Mouse (Mus musculus): ENCODE data around the gene Ltbp4.

The Ltbp4 gene

DNA sequence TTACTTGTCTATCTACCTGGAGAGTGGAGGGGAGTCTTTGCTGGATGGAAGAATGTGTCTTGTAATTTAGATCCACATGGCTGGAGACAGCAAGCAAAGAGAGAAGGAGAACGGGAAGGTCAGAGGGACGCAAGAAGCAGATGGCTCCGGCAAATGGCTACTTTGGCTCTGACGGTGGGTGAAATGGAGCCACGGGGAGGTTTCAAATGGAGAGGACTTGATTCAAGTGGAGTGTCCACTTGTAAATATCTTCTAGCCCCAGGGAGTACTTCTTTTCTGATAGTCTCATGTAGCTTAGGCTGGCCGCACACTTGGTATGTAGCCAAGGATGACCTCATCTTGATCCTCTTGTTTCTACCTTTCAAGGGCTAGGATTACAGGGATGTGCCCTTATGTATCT, 38.7 kb downstream of the Ltbp4 start:
- DNase-seq (ENCODE audit: low spot score): no peak

DNA sequence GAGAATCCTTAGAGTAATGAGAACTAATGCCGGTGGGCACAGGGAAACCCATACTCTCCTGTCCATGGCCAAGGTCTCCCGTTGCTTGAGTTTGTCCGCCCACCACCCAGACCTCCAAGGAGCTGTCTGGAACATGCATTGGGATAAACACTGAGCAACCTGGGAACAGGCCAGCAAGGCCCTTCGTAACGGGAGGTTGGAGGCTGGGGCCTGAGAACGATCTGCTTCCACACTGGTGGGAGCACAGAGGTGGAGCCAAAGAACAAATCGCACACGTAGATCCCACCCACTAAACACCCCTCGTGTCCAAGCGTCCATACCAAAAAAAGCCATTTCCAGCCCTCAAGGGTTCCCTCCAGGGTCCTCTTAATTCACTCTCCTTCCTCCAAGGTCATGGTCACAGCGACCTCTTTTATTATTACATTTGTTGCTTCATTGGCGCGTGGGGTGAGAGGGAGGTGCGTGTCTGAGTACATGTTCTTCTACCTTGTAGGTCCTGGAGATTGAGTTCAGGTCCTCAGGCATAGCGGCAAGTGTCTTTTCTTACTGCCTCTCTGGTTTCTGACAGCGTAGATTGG, 39.4 kb downstream of the Ltbp4 start:
- no peak for DNase-seq (ENCODE audit: low spot score)

DNA sequence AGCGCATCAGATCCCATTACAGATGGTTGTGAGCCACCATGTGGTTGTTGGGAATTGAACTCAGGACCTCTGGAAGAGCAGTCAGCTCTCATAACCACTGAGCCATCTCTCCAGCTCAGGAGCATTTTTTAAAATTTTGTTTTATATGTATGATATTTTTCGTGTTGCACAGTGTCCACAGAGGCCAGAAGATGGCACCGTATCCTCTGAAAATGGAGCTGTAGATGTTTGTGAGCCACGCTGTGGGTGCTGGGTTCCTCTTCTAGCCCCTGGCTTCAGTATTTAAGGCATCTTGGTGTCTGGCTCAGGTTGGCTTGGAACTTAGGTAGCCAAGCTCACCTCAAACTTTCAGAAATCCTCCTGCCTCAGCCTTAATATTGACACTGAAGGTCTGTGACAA, 41.0 kb downstream of the Ltbp4 start:
- no peak for DNase-seq (ENCODE audit: low spot score)

DNA sequence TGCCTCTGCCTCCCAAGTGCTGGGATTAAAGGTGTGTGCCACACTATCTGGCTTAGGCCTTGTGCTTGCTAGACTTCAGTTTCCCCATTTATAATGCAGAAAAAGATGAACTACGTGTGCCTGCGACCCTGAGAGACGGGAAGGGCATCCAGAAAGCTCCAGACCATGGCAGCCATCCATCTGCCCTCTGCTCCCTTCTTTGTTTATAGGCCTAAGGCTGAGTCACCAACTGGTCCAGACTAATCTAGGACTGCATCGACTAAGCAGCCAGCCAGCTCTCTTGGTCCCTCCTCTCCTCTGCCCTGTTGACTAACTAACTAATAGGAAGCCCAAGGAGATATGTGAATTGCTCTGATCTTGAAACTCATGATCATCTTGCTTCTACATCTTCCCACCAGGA, 41.5 kb downstream of the Ltbp4 start:
- DNase-seq (ENCODE audit: low spot score): no peak

DNA sequence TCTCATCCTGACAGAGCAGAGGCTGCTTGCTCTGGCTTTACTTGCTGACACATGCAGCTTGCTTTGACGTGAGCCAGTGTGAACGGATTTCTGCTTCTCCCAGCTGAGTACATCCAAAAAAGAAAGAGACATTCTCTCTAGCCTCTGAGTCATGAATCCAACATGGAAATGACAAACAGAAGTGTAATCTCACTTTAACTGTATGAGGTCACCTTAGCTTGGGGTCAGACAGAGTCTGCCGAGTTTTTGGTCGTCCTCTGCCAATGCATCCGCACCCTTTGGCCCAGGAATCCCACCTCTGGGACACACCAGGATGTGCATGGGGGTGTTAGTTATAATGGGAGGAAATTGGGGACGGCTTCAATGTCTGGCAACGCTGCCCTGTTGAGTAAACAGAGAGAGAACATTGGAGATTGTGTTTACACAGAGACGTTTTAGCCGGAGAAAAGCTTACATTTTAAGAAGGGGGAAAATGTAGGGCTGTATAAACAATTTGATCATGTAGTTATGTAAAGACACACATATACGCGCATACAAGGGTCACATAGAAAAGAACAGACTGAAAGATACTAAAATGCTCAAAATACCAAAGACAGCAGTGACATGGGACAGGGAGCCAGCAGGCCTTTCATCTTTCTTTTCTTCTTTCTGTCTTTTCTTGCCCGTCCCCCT, 45.6 kb downstream of the Ltbp4 start:
- DNase-seq (ENCODE audit: low spot score): no peak

DNA sequence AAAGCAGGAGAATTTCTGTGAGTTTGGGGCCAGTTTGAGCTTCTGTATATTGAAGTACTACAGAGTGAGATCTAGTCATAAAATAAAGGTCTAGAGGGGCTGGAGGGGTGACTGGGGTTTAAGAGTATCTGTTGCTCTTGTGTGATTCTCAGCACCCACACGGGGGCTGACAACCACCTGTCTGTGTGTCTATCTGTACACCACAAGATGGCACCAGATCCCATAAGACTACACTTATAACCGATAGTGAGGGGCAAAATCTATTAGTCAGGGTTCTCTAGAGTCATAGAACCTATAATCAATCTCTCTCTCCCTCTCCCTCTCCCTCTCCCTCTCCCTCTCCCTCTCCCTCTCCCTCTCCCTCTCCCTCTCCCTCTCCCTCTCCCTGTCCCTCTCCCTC, 46.9 kb downstream of the Ltbp4 start:
- no peak for DNase-seq (ENCODE audit: low spot score)

DNA sequence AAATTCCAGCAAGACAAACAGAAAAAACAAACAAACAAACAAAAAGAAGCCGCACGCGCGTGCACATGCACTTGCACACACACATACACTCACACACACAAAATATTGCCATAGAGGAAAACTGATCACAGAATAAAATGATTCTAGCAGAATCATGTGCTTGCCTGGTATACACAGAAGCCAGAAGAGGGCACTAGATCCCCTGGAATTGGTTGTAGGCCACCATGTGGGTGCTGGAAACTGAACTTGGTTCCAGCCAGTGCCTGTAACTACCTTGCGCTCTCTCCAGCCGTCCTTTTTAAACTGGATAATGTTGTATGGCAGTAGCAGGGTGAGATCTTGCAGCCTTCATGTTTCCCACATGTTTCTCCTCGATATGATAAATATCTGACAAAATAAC, 48.8 kb downstream of the Ltbp4 start:
- no peak for DNase-seq (ENCODE audit: low spot score)

DNA sequence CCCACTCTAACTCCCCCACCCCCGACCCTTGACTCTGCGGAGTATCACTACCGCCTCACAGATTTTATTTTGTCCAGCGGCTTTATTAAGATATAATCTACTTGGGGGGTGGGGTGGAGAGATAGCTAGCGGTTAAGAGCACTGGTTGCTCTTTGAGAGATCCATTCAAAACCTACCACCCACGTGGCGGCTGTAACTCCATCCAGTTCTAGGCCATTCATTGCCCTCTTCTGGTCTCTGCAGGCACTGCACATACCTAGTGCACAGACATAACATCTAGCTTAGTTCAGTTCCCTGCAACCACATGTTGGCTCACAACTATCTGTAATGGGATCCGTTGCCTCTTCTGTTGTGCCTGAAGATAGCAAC, 51.8 kb downstream of the Ltbp4 start:
- peak; percentile 38 for DNase-seq (ENCODE audit: low spot score)

DNA sequence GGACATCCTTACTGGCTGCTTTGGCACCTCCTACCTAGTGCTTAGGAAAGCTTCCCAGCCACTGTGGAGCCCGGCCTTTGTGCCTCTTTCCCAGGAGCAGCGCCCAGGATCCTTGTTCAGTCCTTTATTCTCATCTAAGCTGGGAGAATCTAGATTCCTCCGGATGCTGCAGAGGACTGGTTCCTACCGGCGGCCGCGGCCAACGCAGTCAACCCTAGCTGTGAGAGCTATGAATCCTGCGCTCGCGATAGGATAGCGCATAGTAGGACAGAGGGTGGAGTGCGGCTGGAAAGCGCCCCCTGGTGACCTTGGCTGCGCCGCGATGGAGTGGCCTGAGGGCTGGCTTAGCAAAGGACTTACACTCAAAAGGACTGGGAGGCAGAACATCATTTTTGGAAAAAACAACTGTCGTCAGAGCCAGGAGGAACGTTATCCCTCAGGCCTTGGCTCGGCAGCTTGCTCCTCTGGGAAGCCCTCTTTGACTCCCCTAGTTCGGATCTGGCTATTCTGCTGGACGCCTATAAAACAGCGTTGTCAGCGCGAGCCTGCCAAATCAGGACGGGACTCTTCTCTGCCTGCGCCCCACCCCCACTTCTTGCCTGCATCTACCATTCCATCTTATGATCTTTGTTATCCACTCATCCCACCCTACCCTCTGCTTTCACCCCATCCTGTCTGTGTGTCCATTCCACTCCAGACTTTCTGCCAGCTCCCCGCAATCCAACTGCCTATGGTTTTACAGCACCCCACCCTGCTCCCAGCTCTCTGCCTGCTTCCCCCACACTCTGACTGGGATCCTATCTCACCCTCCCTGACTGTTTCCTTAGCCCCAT, 52.4 kb downstream of the Ltbp4 start:
- DNase-seq (ENCODE audit: low spot score): no peak

DNA sequence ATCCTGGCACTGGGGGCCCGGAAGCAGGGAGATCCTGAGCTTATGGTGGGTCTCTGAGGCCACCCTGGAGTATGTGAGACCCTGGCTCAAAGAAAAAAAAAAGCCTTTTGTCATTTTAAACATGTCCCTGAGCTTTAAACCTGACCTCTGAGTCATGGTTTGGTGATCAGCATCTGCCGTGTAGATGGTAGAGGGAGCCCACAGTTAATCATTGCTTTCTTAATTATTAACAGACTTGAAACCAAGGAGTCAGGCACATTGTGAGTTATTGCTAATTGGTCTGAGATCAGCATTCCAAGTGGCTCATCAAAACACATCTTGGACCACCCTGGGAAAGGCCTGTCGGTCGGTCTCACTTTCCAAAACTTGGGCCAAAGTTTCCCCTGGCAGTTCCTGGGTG, 55.3 kb downstream of the Ltbp4 start:
- no peak for DNase-seq (ENCODE audit: low spot score)

DNA sequence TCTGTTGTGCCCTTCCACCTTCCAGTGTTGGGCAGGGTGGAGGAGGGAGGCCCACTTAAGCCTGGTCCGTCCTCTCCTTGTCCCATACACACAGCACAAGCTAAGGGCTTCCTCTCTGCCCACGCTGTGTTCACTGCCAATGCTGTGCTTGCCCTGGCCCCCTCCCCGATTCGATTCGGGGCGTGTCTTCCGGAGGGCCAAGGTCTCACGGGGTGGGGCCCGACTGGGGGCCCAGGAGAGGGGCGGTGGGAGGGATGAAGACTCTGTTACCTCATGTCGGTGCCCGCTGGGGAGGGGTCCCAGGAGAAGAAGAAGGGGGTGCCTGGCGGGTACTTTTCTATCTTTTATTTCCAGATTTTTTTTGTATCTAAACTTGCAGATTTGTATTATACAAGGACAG, 55.8 kb downstream of the Ltbp4 start:
- no peak for DNase-seq (ENCODE audit: low spot score)

DNA sequence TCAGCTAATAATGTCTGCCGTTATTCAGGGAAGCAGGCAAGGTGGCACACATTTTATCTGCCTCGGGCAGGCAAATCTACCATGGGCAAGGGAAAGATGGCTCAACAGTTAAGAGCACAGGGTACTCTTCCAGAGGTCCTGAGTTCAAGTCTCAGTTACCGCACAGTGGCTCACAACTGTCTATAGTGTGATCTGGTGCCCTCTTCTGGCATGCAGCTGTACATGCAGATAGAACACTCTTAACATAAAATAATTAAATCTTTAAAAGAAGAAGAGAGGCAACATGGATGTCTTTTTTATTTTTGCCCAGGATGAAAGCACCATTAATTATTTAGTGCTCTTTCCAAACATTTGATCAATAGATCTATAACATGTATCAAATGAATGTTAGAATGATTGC, 60.3 kb downstream of the Ltbp4 start:
- no peak for DNase-seq (ENCODE audit: low spot score)

DNA sequence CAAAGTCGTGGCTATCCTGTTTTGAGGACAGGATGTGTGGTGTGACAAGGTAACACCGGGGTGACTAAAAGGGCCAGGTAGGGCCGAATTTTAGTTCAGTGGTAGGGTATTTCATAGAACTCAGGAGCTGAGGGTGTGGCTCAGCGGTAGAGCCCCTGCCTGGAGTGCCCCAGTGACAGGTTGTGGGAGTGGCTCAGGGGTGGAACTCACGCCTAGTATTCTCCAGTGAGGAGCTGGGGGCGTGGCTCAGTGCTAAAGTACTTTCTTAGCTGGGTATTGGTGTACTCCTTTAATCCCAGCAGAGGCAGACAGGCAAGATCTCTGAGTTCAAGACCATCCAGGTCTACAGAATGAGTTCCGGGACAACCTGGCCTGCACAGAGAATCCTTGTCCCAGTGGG, 61.5 kb downstream of the Ltbp4 start:
- no peak for DNase-seq (ENCODE audit: low spot score)

DNA sequence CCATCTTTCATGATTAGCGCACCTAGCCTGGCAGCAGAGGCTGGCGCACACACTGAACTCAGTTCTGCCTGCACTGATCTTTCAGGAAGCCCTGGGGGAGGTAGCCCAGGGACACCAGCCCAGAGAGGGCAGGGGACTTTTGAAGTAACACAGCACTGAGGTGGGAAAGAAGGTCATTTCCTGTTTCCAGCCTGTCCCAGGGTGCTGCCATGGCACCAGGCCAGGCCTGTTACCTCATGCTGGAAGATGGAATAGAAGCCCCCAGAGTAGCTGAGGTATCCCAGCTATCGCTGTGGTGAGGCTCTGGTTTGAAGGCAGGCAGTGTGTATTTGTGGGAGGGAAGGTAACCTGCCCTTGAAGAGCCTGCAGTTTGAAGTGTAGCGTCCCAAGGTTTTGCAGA, 62.6 kb downstream of the Ltbp4 start:
- no peak for DNase-seq (ENCODE audit: low spot score)

DNA sequence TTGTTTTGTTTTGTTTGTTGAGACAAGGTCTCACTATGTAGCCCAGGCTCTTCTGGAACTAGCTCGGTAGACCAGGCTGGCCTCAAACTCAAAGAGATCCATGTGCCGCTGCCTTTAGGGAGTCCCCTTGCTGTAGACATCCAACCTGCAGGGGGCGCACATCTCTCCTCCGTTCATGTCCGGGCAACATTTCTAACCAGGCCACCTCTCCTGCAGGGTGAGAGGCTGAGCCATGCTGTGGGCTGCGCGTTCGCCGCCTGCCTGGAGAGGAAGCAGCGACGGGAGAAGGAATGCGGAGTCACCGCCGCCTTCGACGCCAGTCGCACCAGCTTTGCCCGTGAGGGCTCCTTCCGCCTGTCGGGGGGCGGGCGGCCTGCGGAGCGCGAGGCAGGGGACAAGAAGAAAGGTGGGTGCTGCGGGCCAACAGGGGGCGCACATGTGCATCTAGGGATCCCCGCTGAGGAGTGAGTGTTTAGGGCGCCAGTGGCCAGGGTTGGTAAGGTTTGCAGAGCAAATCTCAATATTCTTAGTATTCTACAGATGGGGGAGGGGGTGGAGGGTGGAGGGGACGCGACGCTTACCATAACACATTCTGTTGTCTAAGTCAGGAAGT, 63.6 kb downstream of the Ltbp4 start:
- DNase-seq (ENCODE audit: low spot score): no peak

DNA sequence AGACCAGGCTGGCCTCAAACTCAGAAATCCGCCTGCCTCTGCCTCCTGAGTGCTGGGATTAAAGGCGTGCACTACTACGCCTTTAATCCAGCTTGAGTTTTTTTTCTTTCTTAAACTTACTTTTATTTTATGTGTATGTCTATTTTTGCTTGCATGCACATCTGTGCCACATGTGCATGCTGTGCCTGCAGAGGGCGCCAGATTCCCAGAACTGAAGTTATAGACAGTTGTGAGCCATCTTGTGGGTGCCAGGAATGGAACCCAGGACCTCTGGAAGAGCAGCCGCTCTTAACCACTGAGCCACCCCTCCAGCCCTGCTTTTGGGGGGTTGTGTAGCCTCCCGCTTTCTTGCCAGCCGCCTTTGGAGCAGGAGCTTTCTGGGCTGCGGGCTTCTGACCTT, 66.1 kb downstream of the Ltbp4 start:
- DNase-seq (ENCODE audit: low spot score): no peak

DNA sequence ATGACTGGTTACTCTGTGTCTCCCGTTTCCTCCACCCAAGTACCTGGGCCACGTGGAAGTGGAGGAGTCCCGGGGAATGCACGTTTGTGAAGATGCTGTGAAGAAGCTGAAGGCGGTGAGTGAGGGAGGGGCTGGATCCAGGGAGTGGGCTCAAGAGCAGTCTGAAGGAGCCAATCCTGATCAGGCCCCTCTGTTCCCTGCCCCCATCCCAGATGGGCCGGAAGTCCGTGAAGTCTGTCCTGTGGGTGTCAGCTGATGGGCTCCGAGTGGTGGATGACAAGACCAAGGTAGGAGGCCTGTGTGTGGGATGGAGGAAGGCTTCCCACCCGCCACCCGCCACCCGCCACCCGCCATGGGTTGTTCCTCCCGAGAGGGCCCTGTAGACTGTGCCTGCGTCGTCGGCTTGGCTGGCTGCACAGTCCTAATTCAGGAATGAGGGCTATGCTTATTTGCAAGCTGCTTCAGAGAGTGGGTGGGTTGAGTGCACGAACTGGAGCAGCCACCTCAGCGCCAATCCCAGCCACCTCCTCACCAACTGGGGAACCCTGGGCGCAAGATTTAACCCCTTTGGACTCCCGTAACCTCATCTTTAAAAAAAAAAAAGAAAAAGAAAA, 70.9 kb downstream of the Ltbp4 start:
- no peak for DNase-seq (ENCODE audit: low spot score)

DNA sequence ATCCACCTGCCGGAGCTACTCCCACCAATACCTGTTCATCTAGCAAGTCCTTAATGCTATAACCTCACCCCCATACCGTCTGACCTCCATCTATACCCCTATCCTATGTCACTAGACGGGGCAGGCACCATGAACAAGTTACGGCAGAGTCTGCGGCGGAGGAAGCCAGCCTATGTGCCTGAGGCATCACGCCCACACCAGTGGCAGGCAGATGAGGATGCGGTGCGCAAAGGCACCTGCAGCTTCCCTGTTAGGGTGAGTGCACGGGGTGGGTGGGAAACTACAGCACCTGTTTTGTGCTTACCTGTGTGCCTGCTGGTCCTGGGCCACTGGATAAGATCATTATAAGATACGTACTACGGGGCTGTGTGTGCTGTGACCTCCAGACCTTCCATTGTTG, 72.7 kb downstream of the Ltbp4 start:
- no peak for DNase-seq (ENCODE audit: low spot score)

DNA sequence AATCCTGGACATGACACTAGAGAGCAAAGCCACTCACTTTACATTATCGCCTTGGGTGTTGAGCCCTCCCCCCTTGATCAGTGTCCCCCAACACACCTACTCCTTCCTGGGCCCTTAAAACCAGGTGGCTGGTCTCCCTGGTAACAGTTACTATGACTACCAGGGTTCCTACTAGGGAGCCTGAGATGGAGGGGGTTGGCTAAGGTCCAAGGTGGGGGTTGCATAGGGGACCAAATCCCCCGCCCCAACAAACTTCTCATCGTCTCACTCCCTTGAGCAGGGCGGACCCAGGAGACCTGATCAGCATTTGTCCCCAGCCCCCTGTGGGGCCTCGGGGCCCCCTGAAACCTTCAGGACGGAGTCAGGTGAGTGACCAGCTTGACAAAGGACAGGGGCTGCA, 75.6 kb downstream of the Ltbp4 start:
- no peak for DNase-seq (ENCODE audit: low spot score)

DNA sequence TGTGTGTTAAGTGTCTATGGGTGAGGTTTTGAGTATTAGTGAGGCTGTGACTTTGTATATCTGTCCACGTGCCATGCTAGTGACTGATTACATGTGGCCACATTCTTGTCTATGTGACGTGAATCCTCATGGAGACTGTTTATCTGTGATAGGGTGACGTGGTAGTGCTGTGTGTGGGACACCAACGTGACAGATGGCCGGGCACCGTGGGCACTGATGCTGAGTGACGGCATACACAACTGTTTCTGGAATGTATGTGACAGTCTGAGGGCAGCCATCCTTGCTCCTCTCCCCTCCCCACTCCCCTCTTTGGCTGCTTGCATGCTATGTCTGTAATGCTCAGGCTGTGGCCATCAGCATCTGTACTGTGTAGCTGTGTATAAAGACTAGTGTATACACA, 76.6 kb downstream of the Ltbp4 start:
- DNase-seq (ENCODE audit: low spot score): no peak

DNA sequence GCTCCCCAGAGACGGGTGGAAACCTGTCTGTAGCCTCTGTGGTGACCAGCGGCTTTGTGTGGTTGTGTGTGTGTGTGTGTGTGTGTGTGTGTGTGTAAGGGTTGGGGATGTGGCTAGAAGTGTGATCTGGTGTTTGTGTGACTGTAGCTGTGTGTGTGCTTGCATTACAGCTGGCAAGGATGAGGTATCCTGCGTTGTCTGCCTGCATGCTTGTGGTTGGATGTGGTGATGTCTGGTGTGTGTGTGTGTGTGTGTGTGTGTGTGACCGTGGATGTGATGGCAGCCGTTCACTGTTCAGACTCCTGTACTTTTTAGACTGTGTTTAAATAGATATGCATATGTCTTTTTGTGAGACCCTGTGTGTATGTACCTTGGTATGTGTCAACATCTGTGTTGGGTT, 77.7 kb downstream of the Ltbp4 start:
- no peak for DNase-seq (ENCODE audit: low spot score)

DNA sequence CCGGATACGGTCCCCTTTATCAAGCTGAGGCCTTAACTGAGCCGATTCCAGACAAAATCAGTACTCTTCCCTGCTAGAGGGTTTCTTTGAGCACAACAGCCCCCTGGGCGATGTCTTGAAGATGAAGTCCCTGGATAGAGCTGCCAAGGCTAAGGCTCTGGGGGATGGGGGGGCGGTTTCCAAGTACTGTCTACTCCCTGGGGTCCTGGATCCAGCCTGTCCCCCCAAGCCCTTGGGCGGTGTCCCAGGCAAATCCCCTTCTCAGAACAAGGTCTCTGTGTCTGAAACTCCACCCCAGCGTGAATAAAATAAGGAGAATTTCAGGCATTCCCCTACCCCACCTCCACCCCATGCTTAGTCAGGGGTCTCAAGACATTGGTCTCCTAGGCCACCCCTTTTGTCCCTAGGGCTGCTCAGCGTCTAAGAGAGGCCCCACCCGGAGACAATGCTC, 78.2 kb downstream of the Ltbp4 start:
- no peak for DNase-seq (ENCODE audit: low spot score)
